Mouse (Mus musculus) right cerebral cortex, postnatal 4 days (tissue): ENCODE measurements around the gene Tgfb1i1.

Experiments used
- DNase-seq: peaks from one replicate; pipeline ENCODE4 v3.0.0-alpha.2; 2022

Gene Tgfb1i1

DNA sequence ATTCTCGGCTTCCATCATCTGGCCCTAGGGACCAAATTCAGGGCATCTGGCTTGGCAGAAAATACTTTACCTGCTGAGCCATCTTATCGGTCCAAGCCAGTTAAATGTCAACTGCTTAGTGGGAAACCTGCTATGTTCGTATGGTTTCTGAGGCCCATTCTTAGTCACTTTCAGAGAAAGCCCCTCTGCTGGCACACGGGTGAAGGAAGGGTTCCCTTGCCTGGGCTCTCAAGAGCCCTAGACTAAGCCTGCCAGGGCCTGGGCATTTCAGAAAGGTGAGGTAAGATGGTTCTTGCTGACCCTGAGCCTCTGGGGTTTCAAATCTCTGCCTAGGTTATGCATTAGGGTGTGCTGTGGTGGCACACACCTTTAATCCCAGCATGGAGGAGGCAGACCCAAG, 1.1 kb upstream of the Tgfb1i1 start:
- no peak for DNase-seq

- peak; percentile 95 for DNase-seq
These were observed 831 bp downstream of the Tgfb1i1 start for GRCm38 (mm10) chr7:128247443-128247842.

DNA sequence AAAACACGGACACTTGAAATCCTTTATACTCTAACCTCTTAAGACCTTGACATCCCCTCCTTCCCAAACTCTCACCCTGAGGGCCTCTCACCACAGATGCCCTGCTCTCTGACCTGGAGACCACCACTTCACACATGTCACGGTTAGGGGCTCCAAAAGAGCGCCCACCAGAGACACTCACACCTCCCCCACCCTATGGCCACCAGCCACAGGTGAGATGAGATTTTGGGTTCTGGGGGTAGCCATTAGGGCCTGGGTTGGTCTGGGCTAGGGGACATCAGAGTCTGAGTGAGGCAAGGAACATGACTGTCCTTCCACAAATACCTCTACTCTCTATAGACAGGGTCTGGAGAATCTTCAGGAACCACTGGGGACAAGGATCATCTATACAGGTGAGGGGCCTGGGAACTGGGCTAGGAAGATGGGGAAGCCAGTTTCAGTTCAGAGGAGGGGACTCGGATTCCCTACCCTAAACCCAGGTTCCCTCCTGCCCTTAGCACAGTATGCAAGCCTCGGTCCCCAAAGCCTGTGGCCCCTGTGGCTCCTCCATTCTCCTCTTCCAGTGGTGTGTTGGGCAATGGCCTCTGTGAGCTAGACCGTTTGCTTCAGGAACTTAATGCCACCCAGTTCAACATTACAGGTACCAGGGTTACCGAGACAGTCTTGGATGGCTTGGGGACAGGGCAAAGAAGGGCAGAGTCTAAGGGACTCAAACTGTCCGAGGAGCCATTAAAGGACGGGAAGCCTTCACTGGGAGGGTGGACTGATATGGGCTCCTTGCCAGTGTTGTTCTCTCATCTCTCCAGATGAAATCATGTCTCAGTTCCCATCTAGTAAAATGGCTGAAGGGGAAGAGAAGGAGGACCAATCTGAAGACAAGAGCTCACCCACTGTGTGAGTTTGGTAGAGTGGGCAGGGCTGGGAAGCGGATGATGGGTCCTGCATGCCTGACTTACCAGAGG, 1.8 kb downstream of the Tgfb1i1 start:
- no peak for DNase-seq

- DNase-seq, result no peak
These were observed 3.4 kb downstream of the Tgfb1i1 start for GRCm38 (mm10) chr7:128249998-128250397.

DNA sequence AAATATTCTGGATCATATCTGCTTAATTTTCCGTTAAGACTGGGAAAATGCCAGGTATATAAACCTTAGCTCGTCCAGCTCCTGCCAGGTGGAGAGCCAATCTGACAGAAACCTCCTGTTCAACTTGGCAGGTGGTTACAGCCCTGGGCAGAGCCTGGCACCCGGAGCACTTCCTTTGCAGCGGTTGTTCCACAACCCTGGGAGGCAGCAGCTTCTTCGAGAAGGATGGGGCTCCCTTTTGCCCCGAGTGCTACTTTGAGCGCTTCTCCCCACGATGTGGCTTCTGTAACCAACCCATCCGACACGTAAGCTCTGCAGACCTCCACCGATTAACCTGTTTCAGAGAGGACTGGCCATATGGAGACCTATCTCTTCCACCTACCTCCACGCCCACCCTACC, 5.3 kb downstream of the Tgfb1i1 start:
- DNase-seq, result no peak

- peak; percentile 56 for DNase-seq
These were observed 6.0 kb downstream of the Tgfb1i1 start for GRCm38 (mm10) chr7:128252609-128253008.

DNA sequence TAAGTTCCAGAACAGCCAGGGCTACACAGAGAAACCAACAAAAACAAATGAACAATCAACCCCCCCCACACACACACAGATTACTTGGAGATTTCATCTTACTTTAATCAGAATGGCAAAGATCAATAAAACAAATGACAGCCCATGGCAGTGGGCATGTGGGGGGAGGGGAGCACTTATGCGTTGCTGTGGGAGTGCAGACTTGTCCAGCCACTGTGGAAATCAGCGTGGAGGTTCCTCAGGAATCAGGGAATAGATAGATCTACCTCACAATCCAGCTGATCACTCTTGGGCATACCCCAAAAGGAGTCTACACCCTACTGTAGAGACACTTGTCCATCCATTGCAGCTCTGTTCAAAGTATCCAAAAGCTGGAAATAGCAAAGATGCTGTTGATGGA, 8.4 kb downstream of the Tgfb1i1 start:
- no peak for DNase-seq

DNA sequence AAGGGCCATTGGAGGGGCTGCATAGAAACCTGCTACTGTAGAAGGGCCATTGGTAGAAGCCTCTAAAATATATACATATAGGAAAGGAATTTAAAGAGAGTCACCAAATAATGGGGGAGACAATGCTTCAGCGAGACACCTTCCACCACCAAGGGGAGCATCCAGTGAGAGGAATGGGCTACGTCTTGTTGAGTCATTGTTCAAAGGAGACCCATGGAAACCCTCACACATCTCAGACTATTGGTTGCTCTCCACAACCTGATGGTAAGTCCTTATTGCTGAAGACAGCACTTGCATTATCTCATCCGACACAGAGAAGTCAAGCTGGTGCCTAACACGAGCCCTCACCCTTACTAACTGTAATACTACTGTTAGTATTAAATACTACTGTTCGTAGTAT, 9.1 kb downstream of the Tgfb1i1 start:
- no peak for DNase-seq

DNA sequence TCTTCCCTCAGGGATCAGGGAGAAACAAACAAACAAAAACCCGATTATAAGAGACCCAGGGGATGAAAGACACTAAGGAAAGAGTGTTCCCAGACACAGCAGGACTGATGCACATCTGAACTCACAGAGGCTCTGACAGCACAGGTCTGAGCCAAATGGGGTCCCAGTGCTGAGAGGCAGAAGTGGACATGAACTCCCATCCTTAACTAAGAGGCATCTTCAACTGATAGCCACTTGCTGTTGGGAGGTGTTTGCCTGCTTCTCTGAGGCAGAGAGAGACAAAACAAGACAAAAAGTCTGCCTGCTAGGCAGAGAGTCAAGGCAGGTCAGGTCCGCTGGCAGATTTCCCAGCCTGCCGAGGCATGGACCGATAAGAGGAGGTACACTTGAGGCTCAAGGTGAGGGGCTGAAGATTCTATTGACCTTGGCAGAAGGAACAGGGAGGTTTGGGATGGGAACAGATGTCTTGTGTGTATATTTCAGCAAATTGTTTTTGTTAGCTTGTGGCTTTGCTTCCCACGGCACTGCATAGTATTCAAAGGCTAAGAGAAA, 10.2 kb downstream of the Tgfb1i1 start:
- no peak for DNase-seq

DNA sequence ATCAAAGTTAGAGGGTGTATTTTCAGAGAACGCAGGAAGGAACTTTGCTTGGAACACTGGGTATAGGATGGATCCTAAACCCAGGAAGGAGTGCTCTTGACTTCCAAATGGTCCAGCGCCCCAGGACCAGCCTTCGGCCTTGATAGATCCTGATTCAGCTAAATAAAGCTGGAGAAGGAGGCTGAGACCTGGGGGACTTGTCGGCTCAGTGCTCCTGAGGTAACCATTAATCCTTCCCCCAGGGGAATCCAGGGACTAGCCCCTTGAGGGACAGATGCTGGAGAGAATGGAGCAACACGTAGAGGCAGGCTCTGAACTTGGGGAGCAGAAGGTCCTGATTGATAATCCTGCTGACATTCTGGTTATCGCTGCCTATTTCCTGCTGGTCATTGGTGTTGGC, 18.8 kb downstream of the Tgfb1i1 start, which contains the start of gene Slc5a2:
Gene Slc5a2 (plus strand): TSS at position 247 of the 400 bp plus-strand sequence.
- DNase-seq, result no peak

DNA sequence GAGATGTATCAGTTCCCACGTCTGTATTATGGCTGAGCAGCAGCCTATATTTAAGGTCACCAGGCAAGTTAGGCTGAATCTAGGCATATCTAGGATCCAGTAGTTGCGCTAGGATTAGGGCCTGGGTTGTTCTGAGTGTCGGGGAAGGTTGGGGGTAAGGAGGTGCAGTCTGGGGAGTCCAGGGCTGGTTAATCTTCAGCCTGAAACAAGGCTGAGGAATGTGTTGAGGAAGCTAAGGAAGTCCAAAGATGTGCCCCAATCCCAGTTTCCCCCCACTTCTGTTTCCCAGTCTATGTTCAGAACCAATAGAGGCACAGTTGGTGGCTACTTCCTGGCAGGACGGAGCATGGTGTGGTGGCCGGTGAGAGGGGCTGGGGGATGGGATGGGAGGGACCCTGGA, 19.4 kb downstream of the Tgfb1i1 start:
- no peak for DNase-seq

DNA sequence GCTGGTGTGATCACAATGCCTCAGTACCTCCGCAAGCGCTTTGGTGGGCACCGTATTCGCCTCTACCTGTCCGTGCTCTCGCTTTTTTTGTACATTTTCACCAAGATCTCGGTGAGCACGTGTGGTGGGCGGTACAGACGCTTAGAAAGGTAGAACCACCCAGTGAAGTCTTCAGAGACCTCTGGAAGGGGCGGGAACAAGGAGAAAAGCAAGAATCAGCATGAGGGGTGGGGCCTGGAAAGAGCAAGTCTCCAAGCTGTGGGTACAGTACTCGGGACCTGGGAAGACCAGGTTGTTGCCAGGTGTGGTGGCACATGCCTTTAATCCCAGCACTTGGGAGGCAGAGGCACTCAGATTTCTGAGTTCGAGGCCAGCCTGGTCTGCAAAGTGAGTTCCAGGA, 20.8 kb downstream of the Tgfb1i1 start:
- DNase-seq, result no peak

DNA sequence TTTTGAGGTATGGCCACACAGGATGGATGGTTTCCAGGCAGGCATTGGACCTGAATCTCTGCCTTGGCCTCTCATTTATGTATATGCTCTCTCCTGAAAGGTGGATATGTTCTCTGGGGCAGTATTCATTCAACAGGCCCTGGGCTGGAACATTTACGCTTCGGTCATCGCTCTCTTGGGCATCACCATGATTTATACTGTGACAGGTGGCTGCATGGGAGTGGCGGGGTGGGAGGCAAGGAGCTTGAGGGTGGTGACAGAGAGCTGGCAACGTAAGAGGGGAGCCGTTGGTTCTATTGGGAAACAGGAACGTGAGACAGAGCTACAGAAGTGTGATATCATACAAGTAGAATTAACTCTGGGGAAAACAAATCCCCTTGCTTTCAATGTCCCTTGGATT, 21.2 kb downstream of the Tgfb1i1 start:
- no peak for DNase-seq

DNA sequence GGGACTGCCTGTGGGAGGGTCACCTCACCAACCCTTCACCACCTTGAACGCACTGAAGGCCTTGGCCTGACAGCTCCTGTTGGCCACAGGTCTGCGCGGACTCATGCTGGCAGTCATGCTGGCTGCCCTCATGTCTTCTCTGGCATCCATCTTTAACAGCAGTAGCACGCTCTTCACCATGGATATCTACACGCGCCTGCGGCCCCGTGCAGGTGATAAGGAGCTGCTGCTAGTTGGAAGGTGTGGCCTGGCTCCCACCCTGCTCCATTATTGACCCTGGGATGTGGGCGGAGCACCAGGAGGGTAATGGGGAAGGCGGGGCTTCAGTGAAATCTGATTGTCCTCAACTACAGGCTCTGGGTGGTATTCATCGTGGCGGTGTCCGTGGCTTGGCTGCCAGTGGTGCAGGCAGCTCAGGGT, 23.8 kb downstream of the Tgfb1i1 start:
- DNase-seq, result no peak

GRCm38 (mm10) chr7:128271496-128271895, 24.9 kb downstream of the Tgfb1i1 start:
- DNase-seq, result no peak

GRCm38 (mm10) chr7:128276051-128276450, 29.4 kb downstream of the Tgfb1i1 start:
- no peak for DNase-seq

GRCm38 (mm10) chr7:128279750-128280149, 33.1 kb downstream of the Tgfb1i1 start:
- no peak for DNase-seq

DNA sequence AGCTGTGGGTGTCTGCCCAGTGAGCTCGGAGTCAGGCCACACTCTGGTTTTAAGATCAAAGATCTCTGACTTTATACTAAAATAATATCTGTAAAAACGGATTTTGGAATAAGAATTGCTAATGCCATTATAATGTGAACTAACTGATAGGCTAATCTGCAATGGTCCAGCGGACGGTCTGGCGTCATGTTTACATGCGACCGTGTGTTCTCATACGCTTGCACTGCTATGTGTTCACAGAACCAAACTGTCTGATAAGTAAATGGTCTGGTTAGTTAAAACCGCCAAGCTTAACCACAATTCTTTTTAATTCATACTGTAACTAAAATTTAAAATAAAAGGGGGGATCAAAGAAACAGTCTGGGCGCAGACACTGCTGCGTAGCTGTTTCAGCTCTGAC, 35.2 kb downstream of the Tgfb1i1 start:
- DNase-seq, result no peak

DNA sequence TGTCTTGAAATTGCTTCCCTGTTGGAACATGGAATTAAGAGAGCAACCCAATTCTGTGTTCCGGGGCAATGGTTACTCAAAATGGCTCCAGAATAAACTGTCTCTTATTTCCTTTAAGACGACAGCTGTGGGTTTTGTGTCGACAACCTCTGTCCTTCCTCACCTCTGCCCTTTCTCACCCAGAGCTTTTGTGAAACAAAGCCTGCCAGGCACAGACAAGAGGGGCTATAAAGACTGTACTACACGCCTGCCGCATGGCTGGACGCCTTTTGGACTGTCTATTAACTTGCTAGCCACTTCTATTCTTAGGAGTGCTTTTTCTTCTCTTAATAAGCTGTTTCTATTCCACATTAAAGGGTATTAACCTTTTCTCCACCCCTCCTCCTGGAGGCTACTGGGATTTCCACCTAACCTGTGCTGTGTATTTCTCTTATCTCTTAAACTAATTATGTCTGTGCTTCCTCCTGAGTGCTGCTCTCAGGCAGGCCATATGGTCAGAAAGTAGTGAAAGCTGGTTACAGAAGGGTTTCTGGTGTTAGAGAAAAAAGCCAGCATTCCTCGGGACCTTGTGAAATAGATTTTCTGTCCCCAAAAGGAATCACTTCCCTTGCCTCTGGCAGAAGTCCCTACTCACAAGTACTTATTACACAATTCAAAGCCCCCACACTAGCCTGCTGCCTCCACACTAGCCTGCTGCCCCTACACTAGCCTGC, 36.1 kb downstream of the Tgfb1i1 start:
- no peak for DNase-seq

GRCm38 (mm10) chr7:128284047-128284446, 37.4 kb downstream of the Tgfb1i1 start:
- DNase-seq, result no peak

DNA sequence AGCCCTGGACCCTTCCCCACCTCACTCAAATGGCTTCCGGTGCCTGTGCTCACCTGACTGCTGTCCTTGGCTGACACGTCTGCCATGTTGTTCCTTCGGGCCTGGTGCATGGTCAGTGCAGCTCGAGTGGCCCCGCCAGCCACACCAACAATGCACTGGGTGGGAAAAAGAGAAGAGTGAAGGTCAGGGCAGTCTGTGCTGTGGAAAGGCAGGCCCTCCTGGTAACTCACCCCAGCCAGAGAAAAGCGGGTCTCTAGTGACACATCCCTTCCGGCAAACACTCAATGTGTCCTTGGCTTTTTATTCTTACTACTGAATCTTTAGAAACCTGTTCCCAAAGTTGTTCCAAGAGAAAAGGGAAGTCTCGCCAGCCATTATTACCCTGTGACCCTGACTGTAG, 38.4 kb downstream of the Tgfb1i1 start:
- no peak for DNase-seq

GRCm38 (mm10) chr7:128288923-128289544, 42.4 kb downstream of the Tgfb1i1 start:
- DNase-seq, result no peak

GRCm38 (mm10) chr7:128294785-128295184, 48.2 kb downstream of the Tgfb1i1 start:
- DNase-seq, result no peak
